Mouse (Mus musculus): Measurements from ENCODE around the gene Atf1. TPM values are rescaled to one million over a fixed set of nuclear protein-coding genes. Genes with fewer than 3 reads are reported as not detected.
"Not testable (repeated sequence)": the region's sequence is repeated elsewhere in the genome, so short reads cannot be mapped to it uniquely, and the experiment has no call there.

Atf1 gene
- polyA plus RNA-seq, 1 experiment from 2014 or later = 44.2 TPM

GRCm38 (mm10) chr15:100297856-100298255 lies 70.2 kb downstream of the Atf1 start:
- H3K4me3 ChIP-seq (ENCODE audit: low read length) = no peak overlapping the region
- no peaks in the 10 kb centered on the region for H3K27me3 ChIP-seq (ENCODE audit: insufficient read depth, low read length)
- H3K4me2 ChIP-seq (replicated peaks; ENCODE audit: low read depth, low read length) = no peak overlapping the region
- no peak overlapping the region for H3K9ac ChIP-seq (replicated peaks; ENCODE audit: low read length)
- H3K36me3 ChIP-seq (ENCODE audit: insufficient read depth, low read length) = no peaks in the 10 kb centered on the region
- no peaks in the 10 kb centered on the region for H3K4me1 ChIP-seq (ENCODE audit: insufficient read depth, low read length)
- 89% methylated on average over 5 of the region's 5 CpGs for WGBS
- no peak overlapping the region for H3K27ac ChIP-seq (ENCODE audit: low read length)
- no peak for ATAC-seq (ENCODE audit: low FRiP score, low TSS enrichment)
- H3K9me3 ChIP-seq (ENCODE audit: low read length) = no peaks in the 10 kb centered on the region

GRCm38 (mm10) chr15:100300499-100300898 lies 72.9 kb downstream of the Atf1 start:
- no peak overlapping the region for H3K9ac ChIP-seq (replicated peaks; ENCODE audit: low read length)
- no peaks in the 10 kb centered on the region for H3K36me3 ChIP-seq (ENCODE audit: insufficient read depth, low read length)
- no peaks in the 10 kb centered on the region for H3K27me3 ChIP-seq (ENCODE audit: insufficient read depth, low read length)
- ATAC-seq (ENCODE audit: low FRiP score, low TSS enrichment) = no peak
- no peak overlapping the region for H3K4me3 ChIP-seq (ENCODE audit: low read length)
- peaks cover under 1% of the 10 kb centered on the region; the same call in 1 of the 2 replicates for H3K4me1 ChIP-seq (ENCODE audit: insufficient read depth, low read length)
- no peak overlapping the region for H3K4me2 ChIP-seq (replicated peaks; ENCODE audit: low read depth, low read length)
- 69% methylated on average over 6 of the region's 6 CpGs for WGBS
- no peak overlapping the region for H3K27ac ChIP-seq (ENCODE audit: low read length)
- no peaks in the 10 kb centered on the region for H3K9me3 ChIP-seq (ENCODE audit: low read length)

- Histone ChIP-seq H3K27ac (ENCODE audit: low read length) (no peak overlapping the region), H3K4me1 (ENCODE audit: insufficient read depth, low read length) (peaks cover 8% of the 10 kb centered on the region; the same call in 1 of the 2 replicates), H3K36me3 (ENCODE audit: insufficient read depth, low read length) (no peaks in the 10 kb centered on the region), H3K9ac (replicated peaks; ENCODE audit: low read length) (no peak overlapping the region), H3K27me3 (ENCODE audit: insufficient read depth, low read length) (no peaks in the 10 kb centered on the region), H3K4me3 (ENCODE audit: low read length) (no peak overlapping the region), H3K9me3 (ENCODE audit: low read length) (no peaks in the 10 kb centered on the region), H3K4me2 (replicated peaks; ENCODE audit: low read depth, low read length) (no peak overlapping the region)
- ATAC-seq (ENCODE audit: low FRiP score, low TSS enrichment) = no peak
- WGBS = 82% methylated on average over 15 of the region's 15 CpGs
Observed at GRCm38 (mm10) chr15:100301556-100301955, 73.9 kb downstream of the Atf1 start.

- peak overlapping the region; percentile 92 for H3K27ac ChIP-seq (ENCODE audit: low read length)
- 40% methylated on average over 8 of the region's 8 CpGs for WGBS
- peak overlapping the region; percentile 59 for H3K4me3 ChIP-seq (ENCODE audit: low read length)
Observed at GRCm38 (mm10) chr15:100303428-100304018, 75.9 kb downstream of the Atf1 start.

GRCm38 (mm10) chr15:100304019-100304991 lies 76.7 kb downstream of the Atf1 start, which contains the start of gene Mettl7a1:
Gene Mettl7a1, plus strand, starts transcription at chr15:100304140.
- Histone ChIP-seq H3K4me1 (ENCODE audit: insufficient read depth, low read length) (peaks cover 8% of the 10 kb centered on the region; the same call in 1 of the 2 replicates), H3K27me3 (ENCODE audit: insufficient read depth, low read length) (no peaks in the 10 kb centered on the region), H3K36me3 (ENCODE audit: insufficient read depth, low read length) (no peaks in the 10 kb centered on the region), H3K27ac (ENCODE audit: low read length) (peak within 1 kb of the TSS; percentile 92), H3K4me2 (replicated peaks; ENCODE audit: low read depth, low read length) (peak within 1 kb of the TSS; percentile 77), H3K9me3 (ENCODE audit: low read length) (no peaks in the 10 kb centered on the region), H3K4me3 (ENCODE audit: low read length) (peak within 1 kb of the TSS; percentile 59), H3K9ac (replicated peaks; ENCODE audit: low read length) (peak within 1 kb of the TSS; percentile 71)
- peak; percentile 86 for ATAC-seq (ENCODE audit: low FRiP score, low TSS enrichment)
- WGBS = 4% methylated on average over 20 of the region's 30 CpGs

More at GRCm38 (mm10) chr15:100303428-100304018, 75.9 kb downstream of the Atf1 start:
- no peaks in the 10 kb centered on the region for H3K36me3 ChIP-seq (ENCODE audit: insufficient read depth, low read length)
- no peaks in the 10 kb centered on the region for H3K27me3 ChIP-seq (ENCODE audit: insufficient read depth, low read length)
- no peak overlapping the region for H3K9ac ChIP-seq (replicated peaks; ENCODE audit: low read length)
- ATAC-seq (ENCODE audit: low FRiP score, low TSS enrichment) = no peak
- peak overlapping the region; percentile 77 for H3K4me2 ChIP-seq (replicated peaks; ENCODE audit: low read depth, low read length)
- peaks cover 8% of the 10 kb centered on the region; the same call in 1 of the 2 replicates for H3K4me1 ChIP-seq (ENCODE audit: insufficient read depth, low read length)
- no peaks in the 10 kb centered on the region for H3K9me3 ChIP-seq (ENCODE audit: low read length)

- whole genome bisulfite sequencing = 80% methylated on average over 2 of the region's 2 CpGs
- no peak overlapping the region for H3K9ac ChIP-seq (replicated peaks; ENCODE audit: low read length)
Observed at GRCm38 (mm10) chr15:100306201-100306600, 78.6 kb downstream of the Atf1 start.

GRCm38 (mm10) chr15:100307438-100308096 lies 79.9 kb downstream of the Atf1 start:
- not testable (repeated sequence) for H3K36me3 ChIP-seq (ENCODE audit: insufficient read depth, low read length)
- peak; percentile 47; the same call in 1 of the 2 replicates for ATAC-seq (ENCODE audit: low FRiP score, low TSS enrichment)

More at GRCm38 (mm10) chr15:100306201-100306600, 78.6 kb downstream of the Atf1 start:
- Histone ChIP-seq H3K4me3 (ENCODE audit: low read length) (no peak overlapping the region), H3K27me3 (ENCODE audit: insufficient read depth, low read length) (no peaks in the 10 kb centered on the region), H3K4me1 (ENCODE audit: insufficient read depth, low read length) (peaks cover 8% of the 10 kb centered on the region; the same call in 1 of the 2 replicates), H3K4me2 (replicated peaks; ENCODE audit: low read depth, low read length) (peak overlapping the region; percentile 77; the same call in 1 of the 2 replicates), H3K9me3 (ENCODE audit: low read length) (no peaks in the 10 kb centered on the region), H3K27ac (ENCODE audit: low read length) (no peak overlapping the region), H3K36me3 (ENCODE audit: insufficient read depth, low read length) (no peaks in the 10 kb centered on the region)
- no peak for ATAC-seq (ENCODE audit: low FRiP score, low TSS enrichment)

More at GRCm38 (mm10) chr15:100307438-100308096, 79.9 kb downstream of the Atf1 start:
- H3K27ac ChIP-seq (ENCODE audit: low read length); H3K4me1 ChIP-seq (ENCODE audit: insufficient read depth, low read length); H3K4me3 ChIP-seq (ENCODE audit: low read length); H3K4me2 ChIP-seq (replicated peaks; ENCODE audit: low read depth, low read length); H3K9ac ChIP-seq (replicated peaks; ENCODE audit: low read length); H3K9me3 ChIP-seq (ENCODE audit: low read length); H3K27me3 ChIP-seq (ENCODE audit: insufficient read depth, low read length): not testable (repeated sequence)
- 44% methylated on average over 11 of the region's 11 CpGs for WGBS

Other genes with a start within 250 kb of the Atf1 start
- gene Dip2b, start 189.2 kb upstream of the Atf1 start, polyA plus RNA-seq (2015; fragmentation: Nextera tagmentation; extraction: Ambion mirVana) = 8.8 and 11.0 TPM in 2 replicates
- not detected in 2 replicates for gene Tmprss12, start 53.0 kb downstream of the Atf1 start, polyA plus RNA-seq (2015; fragmentation: Nextera tagmentation; extraction: Ambion mirVana)
- 15.5 and 19.0 TPM in 2 replicates for gene Mettl7a1, start 76.3 kb downstream of the Atf1 start, polyA plus RNA-seq (2015; fragmentation: Nextera tagmentation; extraction: Ambion mirVana)
- gene Mettl7a3, start 107.1 kb downstream of the Atf1 start, polyA plus RNA-seq (2015; fragmentation: Nextera tagmentation; extraction: Ambion mirVana) = 0.19 TPM in 1 of 2 replicates, not detected in the other
- gene Methig1, start 125.3 kb downstream of the Atf1 start, polyA plus RNA-seq (2015; fragmentation: Nextera tagmentation; extraction: Ambion mirVana) = 0.60 and 0.94 TPM in 2 replicates
- 0.41 and 0.60 TPM in 2 replicates for gene Mettl7a2, start 125.4 kb downstream of the Atf1 start, polyA plus RNA-seq (2015; fragmentation: Nextera tagmentation; extraction: Ambion mirVana)
- 0.35 and 1.3 TPM in 2 replicates for gene Higd1c, start 136.7 kb downstream of the Atf1 start, polyA plus RNA-seq (2015; fragmentation: Nextera tagmentation; extraction: Ambion mirVana)
- gene Gm5475, start 194.3 kb downstream of the Atf1 start, polyA plus RNA-seq (2015; fragmentation: Nextera tagmentation; extraction: Ambion mirVana) = 0.19 and 0.22 TPM in 2 replicates
- 36.8 and 37.4 TPM in 2 replicates for gene Slc11a2, start 197.3 kb downstream of the Atf1 start, polyA plus RNA-seq (2015; fragmentation: Nextera tagmentation; extraction: Ambion mirVana)
- 31.8 and 33.1 TPM in 2 replicates for gene Letmd1, start 241.2 kb downstream of the Atf1 start, polyA plus RNA-seq (2015; fragmentation: Nextera tagmentation; extraction: Ambion mirVana)

All from kidney, embryonic 16.5 days (tissue).